Mouse (Mus musculus) E14TG2a.4 (cell line): ENCODE measurements around the gene Ttc39b.

Experiments
- CTCF ChIP-seq: conservative IDR thresholded peaks from 2 replicates; pipeline ENCODE4 v1.5.1; 2014; ENCODE audit warnings: low read length
- NANOG ChIP-seq: IDR thresholded peaks from 2 replicates; pipeline ENCODE4 v1.6.1; 2014; ENCODE audit warnings: borderline replicate concordance, low read length, mixed read lengths
- POU5F1 ChIP-seq: IDR thresholded peaks from 2 replicates; pipeline ENCODE4 v1.6.1; 2014; ENCODE audit warnings: low read length, borderline replicate concordance

- no peak for TF ChIP-seq CTCF
- no peak for TF ChIP-seq POU5F1
- no peak for TF ChIP-seq NANOG
Measured at GRCm38 (mm10) chr4:83343146-83343823, 19.2 kb upstream of the Ttc39b start.
